Mouse (Mus musculus): ENCODE measurements around the gene Prkar1b.

DNA sequence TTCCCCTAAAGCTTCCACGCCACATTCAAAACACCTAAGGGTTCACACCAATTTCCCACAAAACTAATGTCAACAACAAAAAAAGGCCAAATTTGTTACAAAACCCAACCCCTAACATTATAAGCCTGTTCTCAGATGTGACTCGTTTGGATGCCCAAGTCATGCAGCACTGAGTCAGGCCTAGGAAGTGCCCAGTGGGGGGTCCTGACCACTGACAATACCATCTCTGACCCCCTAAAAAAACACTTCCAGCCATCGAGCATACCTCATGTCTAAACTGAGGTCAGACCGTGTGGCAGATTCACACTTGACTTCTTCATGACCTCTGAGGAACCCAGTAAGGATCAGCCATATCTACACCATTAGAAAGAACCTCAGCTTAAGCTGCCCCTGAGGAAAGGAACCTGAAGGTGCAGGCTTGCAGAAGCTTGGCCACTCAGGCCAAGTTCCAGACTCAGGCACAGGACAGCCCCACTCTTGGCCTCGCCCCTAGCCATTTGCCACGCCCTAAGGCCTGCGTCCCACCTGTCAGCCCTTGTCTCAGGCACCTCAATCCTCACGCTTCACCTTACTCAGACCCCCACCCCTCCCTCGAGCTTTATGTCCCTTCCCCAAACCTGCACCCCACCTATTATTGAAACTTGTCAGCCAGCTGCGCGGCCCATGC, 662 bp downstream of the Prkar1b start:
- no peak for TF ChIP-seq CTCF (IDR thresholded peaks at IDR 0.05; ENCODE audit: low read depth)
- TF ChIP-seq EP300 (IDR thresholded peaks at IDR 0.05; ENCODE audit: low read depth) = no peak

All from liver, postnatal 0 days (tissue).